Mouse (Mus musculus) urinary bladder, postnatal 10 days (tissue): ENCODE measurements around the gene Dcp1b.

Source experiments
- DNase-seq: peaks from one replicate; pipeline ENCODE4 v3.0.0; 2022; ENCODE audit warnings: low spot score

Gene Dcp1b

DNA sequence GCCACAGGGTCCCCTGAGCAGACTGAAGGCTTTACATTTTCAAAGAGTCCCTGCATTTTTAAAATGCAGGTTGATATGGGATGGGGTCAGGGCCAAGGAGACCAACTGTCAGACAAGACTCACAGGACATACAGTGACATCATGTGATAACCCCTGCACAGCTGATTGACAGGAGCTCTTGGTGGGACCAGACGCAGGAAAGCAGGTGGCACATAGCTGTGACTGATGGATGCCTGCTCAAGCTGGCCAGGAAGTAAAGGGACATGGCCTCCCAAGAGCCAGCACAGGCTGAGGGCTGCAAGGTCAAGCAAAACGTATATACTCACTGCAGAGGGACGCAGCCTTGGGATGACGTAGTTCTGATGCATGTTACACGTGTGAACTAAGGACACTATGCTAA lies 60.4 kb downstream of the Dcp1b start:
- DNase-seq, result no peak

- DNase-seq, result no peak
Measured at GRCm38 (mm10) chr6:119236241-119236640, 61.2 kb downstream of the Dcp1b start, which contains the start of gene Cacna2d4. Cacna2d4 (plus strand) TSS chr6:119236526.

- no peak for DNase-seq
Measured at GRCm38 (mm10) chr6:119237427-119237989, 62.5 kb downstream of the Dcp1b start.

- no peak for DNase-seq
Measured at GRCm38 (mm10) chr6:119239341-119240005, 64.4 kb downstream of the Dcp1b start.

GRCm38 (mm10) chr6:119240256-119240655 lies 65.2 kb downstream of the Dcp1b start:
- no peak for DNase-seq

- DNase-seq, result no peak
Measured at GRCm38 (mm10) chr6:119240871-119241705, 66.0 kb downstream of the Dcp1b start.

GRCm38 (mm10) chr6:119246082-119246481 lies 71.0 kb downstream of the Dcp1b start:
- DNase-seq, result no peak

- no peak for DNase-seq
Measured at GRCm38 (mm10) chr6:119248578-119248977, 73.5 kb downstream of the Dcp1b start.

DNA sequence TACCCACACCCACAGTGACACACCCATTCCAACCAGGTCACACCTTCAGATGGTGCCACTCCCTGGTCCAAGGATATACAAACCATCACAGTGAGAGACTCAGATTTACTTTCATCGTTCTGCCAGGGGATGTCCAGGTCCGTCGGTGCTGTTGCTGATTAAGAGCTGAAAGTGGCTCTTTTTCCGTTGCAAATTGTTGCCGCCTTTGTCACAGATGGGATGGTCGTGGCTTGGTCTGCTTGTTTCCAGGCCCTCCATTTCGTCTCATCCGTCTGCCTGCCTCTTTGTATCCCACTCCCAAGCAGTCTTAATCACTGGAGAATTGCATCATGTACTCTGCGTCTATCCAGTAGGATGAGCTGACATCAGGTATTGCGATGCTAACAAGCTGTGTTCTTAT lies 74.7 kb downstream of the Dcp1b start:
- no peak for DNase-seq

DNA sequence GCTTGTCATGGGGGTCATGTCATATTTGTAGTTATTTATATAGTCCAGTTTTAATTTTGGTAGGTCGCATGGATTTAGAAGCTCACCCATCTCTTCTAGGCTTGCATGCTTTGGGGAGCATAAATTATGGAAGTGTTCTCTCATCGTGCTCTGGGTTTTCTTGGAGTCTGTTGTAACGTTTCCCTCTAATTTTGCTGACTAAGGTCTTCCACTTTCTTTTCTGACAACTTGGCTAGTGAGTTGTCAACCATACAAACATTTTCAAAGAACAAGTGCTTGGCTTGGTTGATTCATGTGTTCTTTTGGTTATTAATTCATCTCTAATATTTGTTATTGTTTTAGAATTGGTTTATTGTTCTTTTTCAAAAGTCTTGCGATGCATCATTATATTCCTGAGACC lies 76.7 kb downstream of the Dcp1b start:
- DNase-seq, result no peak
